Mouse (Mus musculus): ENCODE measurements at regions not wholly inside any gene's neighbourhood (a gene's known extent, or its start where the extent isn't known, plus 50 kb on each side); places are given as distances from the start of the nearest gene placed in this dataset.

DNA sequence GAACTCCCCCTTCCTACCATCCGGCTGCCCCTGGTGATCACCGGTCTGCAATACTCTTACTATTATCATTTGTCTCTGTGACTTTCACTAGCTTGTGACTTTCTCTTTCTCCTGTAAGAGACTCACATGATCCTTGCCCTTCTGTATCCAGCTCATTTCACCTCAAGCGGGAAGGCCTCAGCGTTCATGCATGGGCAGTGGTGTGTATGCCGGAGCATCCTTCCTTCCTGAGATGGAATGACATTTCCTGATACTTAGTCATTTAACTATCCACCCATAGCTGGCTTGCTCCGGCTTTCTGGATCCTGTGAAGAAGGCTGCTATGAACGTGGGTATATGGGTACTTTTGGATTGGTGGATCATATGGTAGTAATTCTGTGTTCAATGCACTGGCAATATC, 194.1 kb downstream of the Fgf9 start:
- Histone ChIP-seq H3K36me3 (ENCODE audit: control insufficient read depth, insufficient read depth) (no peaks in the 10 kb centered on the region), H3K27ac (ENCODE audit: low read length) (no peak overlapping the region), H3K27me3 (ENCODE audit: control insufficient read depth, insufficient read depth, low read length) (no peaks in the 10 kb centered on the region), H3K4me3 (ENCODE audit: low read length) (no peak overlapping the region), H3K9ac (ENCODE audit: low read length) (no peak overlapping the region), H3K4me2 (ENCODE audit: low read depth, low read length) (no peak overlapping the region), H3K9me3 (replicated peaks; ENCODE audit: control insufficient read depth, low read length) (no peaks in the 10 kb centered on the region), H3K4me1 (ENCODE audit: control insufficient read depth, insufficient read depth, low read length) (peaks cover 7% of the 10 kb centered on the region)
- no peak for ATAC-seq (replicated peaks; ENCODE audit: extremely low read depth, insufficient read depth, low FRiP score)
- 76% methylated on average over 7 of the region's 7 CpGs for WGBS

DNA sequence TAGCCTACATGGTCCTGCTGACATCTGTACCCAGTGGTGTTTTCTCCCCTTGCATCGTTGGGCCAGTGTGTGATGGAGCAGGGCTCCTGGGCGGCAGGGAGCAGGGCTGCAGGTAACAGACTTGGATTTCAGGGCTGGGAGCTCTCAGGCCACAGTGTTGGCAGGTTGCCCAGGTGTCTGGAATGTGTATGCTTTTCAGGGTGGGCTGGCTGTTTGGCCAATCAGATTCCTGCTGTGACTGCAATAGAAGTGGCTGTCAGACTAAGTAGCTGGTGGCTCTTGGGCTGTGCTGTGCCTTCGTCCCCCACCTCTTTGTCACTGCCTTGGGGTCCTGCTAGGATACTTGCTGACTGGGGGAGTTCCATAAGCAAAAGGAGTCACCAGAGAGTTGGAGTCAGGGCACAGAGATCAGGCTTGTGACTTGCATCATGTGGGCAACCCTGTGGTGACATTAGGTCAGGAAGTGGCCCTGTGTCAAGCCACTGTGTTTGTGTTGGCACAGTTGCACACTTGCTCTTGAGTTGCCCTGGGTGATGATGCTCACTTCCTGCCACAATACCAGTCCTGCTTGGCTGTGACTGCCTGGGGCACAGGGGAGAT, 183.1 kb downstream of the Fgf9 start:
- H3K36me3 ChIP-seq (ENCODE audit: control insufficient read depth, insufficient read depth) = no peaks in the 10 kb centered on the region
- 0 out of 2 replicates have a peak overlapping the region, but pooled peaks have one; percentile 8 for H3K9ac ChIP-seq (ENCODE audit: low read length)
- peaks cover 9% of the 10 kb centered on the region for H3K4me1 ChIP-seq (ENCODE audit: control insufficient read depth, insufficient read depth, low read length)
- H3K9me3 ChIP-seq (replicated peaks; ENCODE audit: control insufficient read depth, low read length) = no peaks in the 10 kb centered on the region
- peak; percentile 96 for ATAC-seq (replicated peaks; ENCODE audit: extremely low read depth, insufficient read depth, low FRiP score)
- no peaks in the 10 kb centered on the region for H3K27me3 ChIP-seq (ENCODE audit: control insufficient read depth, insufficient read depth, low read length)
- WGBS = 24% methylated on average over 3 of the region's 3 CpGs
- peak overlapping the region; percentile 20; the same call in 1 of the 2 replicates for H3K4me2 ChIP-seq (ENCODE audit: low read depth, low read length)
- no peak overlapping the region for H3K4me3 ChIP-seq (ENCODE audit: low read length)
- peak overlapping the region; percentile 73 for H3K27ac ChIP-seq (ENCODE audit: low read length)

DNA sequence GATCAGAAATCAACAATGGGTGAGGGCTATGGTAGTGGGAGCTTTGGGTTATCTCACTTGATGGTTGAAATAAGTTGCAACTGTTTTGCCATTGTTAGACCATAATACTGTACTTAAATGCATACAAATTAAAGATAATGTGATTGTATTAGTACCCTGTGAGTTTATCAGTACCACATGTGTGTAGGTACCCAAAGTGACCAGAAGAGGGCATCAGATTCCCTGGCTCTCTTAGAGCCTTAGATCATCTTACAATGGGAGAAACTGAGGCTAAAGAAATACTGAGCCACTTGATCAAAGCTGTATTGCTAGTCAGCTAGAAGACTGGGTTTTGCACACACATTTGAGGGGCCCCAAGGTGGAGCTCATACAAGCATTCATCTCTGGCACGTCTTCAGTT, 155.5 kb downstream of the Fgf9 start:
- Histone ChIP-seq H3K4me2 (ENCODE audit: low read depth, low read length) (no peak overlapping the region), H3K36me3 (ENCODE audit: control insufficient read depth, insufficient read depth) (no peaks in the 10 kb centered on the region), H3K27me3 (ENCODE audit: control insufficient read depth, insufficient read depth, low read length) (no peaks in the 10 kb centered on the region), H3K4me1 (ENCODE audit: control insufficient read depth, insufficient read depth, low read length) (no peaks in the 10 kb centered on the region), H3K9ac (ENCODE audit: low read length) (no peak overlapping the region), H3K9me3 (replicated peaks; ENCODE audit: control insufficient read depth, low read length) (no peaks in the 10 kb centered on the region), H3K4me3 (ENCODE audit: low read length) (no peak overlapping the region), H3K27ac (ENCODE audit: low read length) (no peak overlapping the region)
- ATAC-seq (replicated peaks; ENCODE audit: extremely low read depth, insufficient read depth, low FRiP score) = no peak
- WGBS = 79% methylated on average over 1 of the region's 1 CpGs

DNA sequence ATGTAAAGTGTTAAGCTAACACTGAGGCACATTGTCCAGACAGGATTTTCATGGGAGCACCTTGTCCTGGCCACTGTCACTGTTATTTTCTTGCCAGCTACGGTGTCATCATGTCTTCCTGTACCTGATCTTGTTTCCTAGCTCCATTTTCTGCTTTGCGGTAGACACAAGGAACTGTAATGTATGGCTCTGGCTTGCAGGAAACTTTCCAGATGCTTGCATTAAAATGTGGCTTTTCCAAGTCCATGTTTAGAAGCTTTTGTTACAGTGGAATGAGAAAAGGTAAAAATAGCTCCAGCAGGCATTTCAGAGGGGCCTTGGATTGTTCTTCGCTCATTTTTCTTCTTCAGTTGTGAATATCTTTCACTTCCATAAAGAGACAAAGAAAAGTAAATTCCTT, 154.1 kb downstream of the Fgf9 start:
- 69% methylated on average over 3 of the region's 3 CpGs for WGBS
- no peaks in the 10 kb centered on the region for H3K36me3 ChIP-seq (ENCODE audit: control insufficient read depth, insufficient read depth)
- H3K27me3 ChIP-seq (ENCODE audit: control insufficient read depth, insufficient read depth, low read length) = no peaks in the 10 kb centered on the region
- no peak overlapping the region for H3K4me2 ChIP-seq (ENCODE audit: low read depth, low read length)
- no peak for ATAC-seq (replicated peaks; ENCODE audit: extremely low read depth, insufficient read depth, low FRiP score)
- H3K27ac ChIP-seq (ENCODE audit: low read length) = no peak overlapping the region
- H3K4me3 ChIP-seq (ENCODE audit: low read length) = no peak overlapping the region
- no peaks in the 10 kb centered on the region for H3K4me1 ChIP-seq (ENCODE audit: control insufficient read depth, insufficient read depth, low read length)
- H3K9ac ChIP-seq (ENCODE audit: low read length) = no peak overlapping the region
- no peaks in the 10 kb centered on the region for H3K9me3 ChIP-seq (replicated peaks; ENCODE audit: control insufficient read depth, low read length)

DNA sequence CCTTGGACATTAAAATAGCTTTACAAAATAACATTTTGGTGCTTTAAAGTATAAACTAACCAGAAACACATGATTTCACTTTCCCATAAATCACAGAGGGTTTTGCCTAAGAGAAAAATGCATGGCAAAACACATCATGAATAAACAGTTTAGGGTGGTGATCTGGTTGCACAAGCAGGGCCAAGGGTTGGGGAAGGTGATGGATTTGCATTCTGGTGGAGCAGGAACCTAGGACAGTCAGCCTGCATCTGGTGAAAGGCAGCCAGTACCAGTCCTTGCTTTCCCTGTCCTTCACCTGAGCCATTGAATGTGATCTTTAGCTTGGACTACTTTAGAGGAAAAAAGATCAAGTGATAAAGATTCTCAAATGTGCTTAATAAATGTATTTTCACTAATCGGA, 138.1 kb downstream of the Fgf9 start:
- ATAC-seq (replicated peaks; ENCODE audit: extremely low read depth, insufficient read depth, low FRiP score) = no peak
- no peak overlapping the region for H3K4me3 ChIP-seq (ENCODE audit: low read length)
- H3K9ac ChIP-seq (ENCODE audit: low read length) = no peak overlapping the region
- WGBS = 85% methylated on average over 1 of the region's 1 CpGs
- no peaks in the 10 kb centered on the region for H3K36me3 ChIP-seq (ENCODE audit: control insufficient read depth, insufficient read depth)
- H3K4me2 ChIP-seq (ENCODE audit: low read depth, low read length) = no peak overlapping the region
- H3K4me1 ChIP-seq (ENCODE audit: control insufficient read depth, insufficient read depth, low read length) = no peaks in the 10 kb centered on the region
- H3K27ac ChIP-seq (ENCODE audit: low read length) = no peak overlapping the region
- no peaks in the 10 kb centered on the region for H3K27me3 ChIP-seq (ENCODE audit: control insufficient read depth, insufficient read depth, low read length)
- H3K9me3 ChIP-seq (replicated peaks; ENCODE audit: control insufficient read depth, low read length) = no peaks in the 10 kb centered on the region

DNA sequence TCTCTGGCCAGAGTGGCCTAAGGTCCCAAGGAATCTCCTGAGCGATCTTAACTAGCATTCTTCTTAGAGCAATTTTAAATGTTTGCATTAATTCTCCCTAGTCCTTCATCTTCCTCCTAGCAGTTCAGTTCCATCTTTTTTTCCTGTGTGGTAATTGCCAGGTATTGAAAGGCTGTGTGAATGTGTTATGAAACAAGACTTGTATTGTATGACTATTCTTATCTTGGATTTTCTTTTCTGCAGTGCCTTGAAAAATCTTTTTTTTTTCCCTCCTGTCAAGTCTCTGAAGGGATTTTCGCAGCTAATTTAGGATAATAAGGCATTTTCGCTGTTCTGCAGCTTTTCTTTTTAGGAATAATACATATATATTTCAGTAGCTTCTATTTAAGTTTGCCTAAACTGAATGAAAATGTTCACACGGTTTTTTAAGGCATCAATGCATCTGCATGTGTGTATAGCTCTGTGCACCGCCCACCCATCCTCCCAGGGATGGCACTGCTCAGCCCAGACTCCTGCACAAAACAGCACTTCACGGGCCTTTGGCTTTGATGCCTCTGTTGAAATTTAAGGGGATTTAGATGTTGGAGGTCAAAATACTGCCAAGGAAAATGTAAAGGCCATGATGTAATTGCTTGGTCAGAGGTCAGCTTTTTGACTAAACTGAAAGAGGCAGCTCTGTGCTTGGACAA, 132.4 kb downstream of the Fgf9 start:
- Histone ChIP-seq H3K27ac (ENCODE audit: low read length) (no peak overlapping the region), H3K4me2 (ENCODE audit: low read depth, low read length) (no peak overlapping the region), H3K9me3 (replicated peaks; ENCODE audit: control insufficient read depth, low read length) (no peaks in the 10 kb centered on the region), H3K27me3 (ENCODE audit: control insufficient read depth, insufficient read depth, low read length) (no peaks in the 10 kb centered on the region), H3K4me3 (ENCODE audit: low read length) (no peak overlapping the region), H3K9ac (ENCODE audit: low read length) (no peak overlapping the region), H3K4me1 (ENCODE audit: control insufficient read depth, insufficient read depth, low read length) (no peaks in the 10 kb centered on the region), H3K36me3 (ENCODE audit: control insufficient read depth, insufficient read depth) (no peaks in the 10 kb centered on the region)
- ATAC-seq (replicated peaks; ENCODE audit: extremely low read depth, insufficient read depth, low FRiP score) = no peak
- 67% methylated on average over 6 of the region's 6 CpGs for WGBS

DNA sequence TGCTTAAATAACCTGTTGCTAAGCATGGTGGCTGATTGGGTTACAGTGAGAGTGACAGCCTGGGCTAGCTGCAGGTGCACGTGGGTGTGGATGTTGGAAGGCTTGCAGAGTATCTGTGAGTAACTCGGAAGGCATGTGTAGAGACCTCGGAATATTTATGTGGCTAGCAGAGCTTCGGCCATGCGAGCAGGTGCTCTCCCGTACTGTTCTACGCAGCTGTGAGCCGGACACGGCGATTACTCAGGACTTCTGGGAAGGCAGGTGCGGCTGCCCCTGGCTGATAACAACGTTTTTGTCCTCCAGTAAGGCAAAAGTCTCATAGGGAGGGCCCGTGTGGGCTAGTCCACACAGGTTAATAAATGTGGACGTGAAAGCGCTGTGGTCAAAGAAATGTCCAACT, 119.6 kb downstream of the Fgf9 start:
- no peak overlapping the region for H3K4me3 ChIP-seq (ENCODE audit: low read length)
- no peak overlapping the region for H3K9ac ChIP-seq (ENCODE audit: low read length)
- no peaks in the 10 kb centered on the region for H3K27me3 ChIP-seq (ENCODE audit: control insufficient read depth, insufficient read depth, low read length)
- no peak for ATAC-seq (replicated peaks; ENCODE audit: extremely low read depth, insufficient read depth, low FRiP score)
- WGBS = 80% methylated on average over 15 of the region's 15 CpGs
- H3K4me2 ChIP-seq (ENCODE audit: low read depth, low read length) = no peak overlapping the region
- no peaks in the 10 kb centered on the region for H3K9me3 ChIP-seq (replicated peaks; ENCODE audit: control insufficient read depth, low read length)
- H3K4me1 ChIP-seq (ENCODE audit: control insufficient read depth, insufficient read depth, low read length) = no peaks in the 10 kb centered on the region
- H3K36me3 ChIP-seq (ENCODE audit: control insufficient read depth, insufficient read depth) = no peaks in the 10 kb centered on the region
- no peak overlapping the region for H3K27ac ChIP-seq (ENCODE audit: low read length)

DNA sequence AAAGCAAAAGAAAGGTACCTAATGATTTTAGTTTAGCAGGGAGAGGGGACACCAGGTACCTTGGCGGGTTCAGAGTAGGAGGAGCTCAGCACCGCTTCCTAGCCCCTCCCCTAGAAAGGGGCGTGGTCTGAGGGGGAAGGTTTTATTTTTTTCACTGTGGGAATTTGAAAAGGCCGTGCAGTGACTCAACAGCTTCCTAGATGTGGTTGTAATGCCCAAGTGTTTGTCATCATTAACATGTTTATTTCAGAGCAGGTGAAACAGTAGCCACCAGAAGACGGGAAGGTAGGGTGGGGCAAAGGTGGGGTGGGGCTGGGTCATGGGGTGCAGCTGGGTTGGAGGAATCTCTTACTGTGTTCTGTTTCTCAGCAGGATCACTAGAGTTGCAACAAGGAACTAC, 112.5 kb downstream of the Fgf9 start:
- no peak overlapping the region for H3K9ac ChIP-seq (ENCODE audit: low read length)
- no peaks in the 10 kb centered on the region for H3K36me3 ChIP-seq (ENCODE audit: control insufficient read depth, insufficient read depth)
- no peak for ATAC-seq (replicated peaks; ENCODE audit: extremely low read depth, insufficient read depth, low FRiP score)
- WGBS = 59% methylated on average over 5 of the region's 5 CpGs
- H3K27me3 ChIP-seq (ENCODE audit: control insufficient read depth, insufficient read depth, low read length) = no peaks in the 10 kb centered on the region
- no peak overlapping the region for H3K27ac ChIP-seq (ENCODE audit: low read length)
- no peak overlapping the region for H3K4me2 ChIP-seq (ENCODE audit: low read depth, low read length)
- no peak overlapping the region for H3K4me3 ChIP-seq (ENCODE audit: low read length)
- H3K4me1 ChIP-seq (ENCODE audit: control insufficient read depth, insufficient read depth, low read length) = no peaks in the 10 kb centered on the region
- H3K9me3 ChIP-seq (replicated peaks; ENCODE audit: control insufficient read depth, low read length) = peaks cover 2% of the 10 kb centered on the region; the same call in 1 of the 2 replicates

DNA sequence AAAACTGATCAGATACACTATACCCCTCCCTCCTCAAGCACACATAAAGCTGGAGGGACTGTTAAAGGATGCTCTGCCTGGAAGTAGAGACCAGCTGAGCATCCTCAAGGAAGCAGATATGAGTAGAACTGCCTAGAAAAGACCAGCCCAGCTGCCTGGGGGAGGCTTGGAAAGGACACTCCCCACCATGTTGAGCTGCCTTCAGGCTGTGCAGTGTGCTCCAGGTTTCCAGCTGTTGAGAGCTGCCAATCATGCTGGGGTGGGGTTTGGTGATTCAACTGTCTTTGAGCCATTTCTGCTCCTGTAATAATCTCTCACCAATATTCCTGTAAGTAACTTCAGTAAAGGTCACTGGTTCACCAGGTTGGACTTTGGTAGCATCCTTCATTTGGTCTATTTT, 110.4 kb downstream of the Fgf9 start:
- Histone ChIP-seq H3K4me2 (ENCODE audit: low read depth, low read length) (no peak overlapping the region), H3K9me3 (replicated peaks; ENCODE audit: control insufficient read depth, low read length) (peaks cover 2% of the 10 kb centered on the region; the same call in 1 of the 2 replicates), H3K4me3 (ENCODE audit: low read length) (no peak overlapping the region), H3K27ac (ENCODE audit: low read length) (no peak overlapping the region), H3K36me3 (ENCODE audit: control insufficient read depth, insufficient read depth) (no peaks in the 10 kb centered on the region), H3K27me3 (ENCODE audit: control insufficient read depth, insufficient read depth, low read length) (no peaks in the 10 kb centered on the region), H3K9ac (ENCODE audit: low read length) (no peak overlapping the region), H3K4me1 (ENCODE audit: control insufficient read depth, insufficient read depth, low read length) (no peaks in the 10 kb centered on the region)
- no peak for ATAC-seq (replicated peaks; ENCODE audit: extremely low read depth, insufficient read depth, low FRiP score)
